Mouse (Mus musculus): ENCODE results near the gene Fryl. TPM values are rescaled to one million over a fixed set of nuclear protein-coding genes. Genes with fewer than 3 reads are reported as not detected.

Gene Fryl
- polyA plus RNA-seq, 1 experiment from 2014 or later: 63.2 TPM

DNA sequence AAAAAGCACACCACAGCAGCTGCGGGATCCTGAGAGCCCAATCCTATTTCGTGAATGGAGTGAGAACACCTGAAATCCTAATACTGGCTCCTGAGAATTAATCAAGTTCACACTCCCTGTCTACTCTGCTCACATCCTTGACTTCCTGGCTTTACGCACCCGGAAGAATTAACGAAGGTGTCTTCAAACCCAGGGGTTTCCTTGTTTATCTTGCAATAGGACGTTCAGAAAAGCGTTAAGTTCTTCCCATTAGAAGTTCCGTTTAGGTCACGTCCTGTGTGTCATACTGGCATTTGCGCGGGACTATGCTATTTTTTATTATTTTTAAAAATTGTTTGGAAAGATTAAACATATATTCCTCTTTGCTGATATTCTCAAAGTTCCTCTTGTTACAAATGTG, 677 bp upstream of the Fryl start:
- DNase-seq (ENCODE audit: low spot score): no peak

DNA sequence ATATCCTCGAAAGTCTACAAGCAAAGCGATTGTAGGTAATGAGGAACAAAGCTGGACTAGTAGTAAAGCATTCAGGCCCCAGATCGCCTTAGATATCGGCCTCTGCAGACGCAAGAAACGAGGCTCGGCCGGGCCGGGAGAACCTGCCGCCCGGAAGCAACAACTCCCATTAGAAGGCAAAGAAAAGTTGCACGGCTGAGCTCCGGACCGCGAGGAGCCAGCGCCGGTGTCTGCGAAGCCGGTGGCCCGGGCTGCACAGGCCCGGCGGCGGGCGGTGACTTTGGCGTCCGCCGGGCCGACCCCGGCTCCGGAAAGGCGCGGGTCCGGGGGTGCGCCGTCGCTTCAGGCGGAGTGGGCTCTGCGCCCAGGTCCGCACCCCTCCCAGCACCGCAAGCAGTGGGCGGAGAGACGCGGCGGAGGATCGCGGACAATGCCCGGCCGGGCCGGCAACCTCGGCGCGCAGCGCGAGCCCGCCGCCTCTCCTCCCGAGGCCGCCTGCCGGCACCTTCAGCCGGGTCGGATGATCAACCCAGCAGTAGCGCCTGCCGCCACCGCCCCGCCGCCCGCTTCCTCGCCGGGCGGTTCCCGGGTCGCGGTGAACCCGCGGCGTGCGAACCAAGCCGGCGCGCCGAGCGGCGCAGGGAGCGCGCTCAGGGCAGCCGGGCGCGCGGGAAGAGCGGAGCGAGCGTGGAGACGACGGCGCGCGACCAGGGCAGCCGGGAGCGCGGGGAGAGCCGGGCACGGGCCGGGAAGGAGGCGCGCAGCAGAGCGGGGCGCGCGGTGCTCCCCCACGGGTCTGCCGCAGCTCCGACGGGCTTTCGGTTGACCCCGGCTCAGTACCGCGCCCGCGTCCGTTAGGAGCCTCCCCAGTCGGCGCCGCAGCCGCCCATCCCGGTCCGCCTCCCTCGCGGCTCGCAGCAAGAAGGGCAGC, 833 bp downstream of the Fryl start:
- peak; percentile 67 for DNase-seq (ENCODE audit: low spot score)

DNA sequence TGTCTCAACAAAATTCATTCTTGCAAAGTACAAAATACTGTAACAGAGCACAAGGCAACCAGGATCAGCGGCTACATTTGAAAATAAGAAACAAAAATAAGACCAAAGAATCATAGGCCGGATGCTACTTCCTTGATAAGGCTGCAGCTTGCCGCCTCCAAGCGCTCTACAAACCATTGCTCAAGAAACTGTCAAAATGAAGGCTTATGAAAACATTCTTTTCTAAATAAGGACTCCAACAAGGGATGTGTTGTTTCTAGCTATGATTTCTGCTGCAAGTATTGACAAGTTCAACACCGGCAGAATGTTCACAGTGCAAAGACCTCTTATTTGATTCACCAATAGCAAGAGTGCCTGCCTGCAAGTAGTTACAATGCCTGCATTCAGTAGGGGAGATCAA, 1.8 kb downstream of the Fryl start:
- peak; percentile 59 for DNase-seq (ENCODE audit: low spot score)

DNA sequence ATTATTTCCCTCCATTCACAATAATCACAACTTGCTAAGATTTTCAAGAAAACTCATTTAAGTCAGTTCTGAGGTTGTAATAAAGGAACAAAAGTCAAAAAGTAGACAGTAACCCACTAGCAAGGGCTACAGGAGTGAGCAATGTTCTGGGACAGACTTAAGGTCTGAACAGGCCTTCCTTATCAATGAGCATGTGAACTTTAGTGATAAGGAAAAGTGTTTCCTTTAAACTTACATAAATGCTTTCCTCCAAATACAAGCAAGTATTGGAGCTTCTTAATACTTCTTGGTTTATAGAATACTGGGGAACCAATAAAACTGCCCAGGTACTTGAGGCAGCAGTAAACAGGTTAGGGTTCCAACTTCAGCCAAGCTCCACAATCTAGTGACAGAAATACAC, 3.7 kb downstream of the Fryl start:
- no peak for DNase-seq (ENCODE audit: low spot score)

DNA sequence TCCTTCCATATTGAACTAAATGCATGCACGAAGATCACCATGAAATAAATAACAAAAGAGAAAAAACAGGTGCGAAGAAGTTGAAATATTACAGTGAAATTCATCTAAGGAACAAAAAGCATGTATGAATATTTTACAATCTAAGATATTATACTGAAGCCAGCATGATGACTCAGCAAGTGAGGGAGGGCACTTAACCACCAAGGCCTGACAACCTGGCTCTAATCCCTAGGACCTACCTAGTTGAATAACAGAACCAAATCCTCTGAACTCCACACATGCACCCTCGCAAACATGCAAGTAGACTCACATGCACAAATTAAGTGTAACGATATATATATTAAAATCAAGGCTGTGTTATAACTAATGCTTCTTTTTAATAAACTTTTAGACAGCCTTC, 7.1 kb downstream of the Fryl start:
- no peak for DNase-seq (ENCODE audit: low spot score)

DNA sequence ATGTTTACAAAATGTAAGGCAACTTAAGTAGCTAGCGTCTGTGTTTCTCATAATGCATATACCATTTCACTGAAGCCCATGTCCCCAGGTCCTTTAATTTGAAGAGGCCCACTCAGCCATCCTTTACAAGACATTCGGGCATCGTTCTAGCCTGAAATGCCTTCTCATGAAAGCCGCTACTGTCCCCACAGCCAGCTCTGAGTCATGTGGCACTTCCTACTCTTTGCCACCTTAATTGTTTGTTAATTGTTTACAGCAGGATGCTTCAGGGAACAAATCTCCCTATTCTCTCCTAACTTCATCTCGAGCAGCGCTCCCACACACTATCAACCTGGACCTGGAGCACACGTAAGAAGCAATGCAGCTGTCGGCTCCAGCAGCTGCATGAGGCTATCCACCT, 8.2 kb downstream of the Fryl start:
- DNase-seq (ENCODE audit: low spot score): no peak

DNA sequence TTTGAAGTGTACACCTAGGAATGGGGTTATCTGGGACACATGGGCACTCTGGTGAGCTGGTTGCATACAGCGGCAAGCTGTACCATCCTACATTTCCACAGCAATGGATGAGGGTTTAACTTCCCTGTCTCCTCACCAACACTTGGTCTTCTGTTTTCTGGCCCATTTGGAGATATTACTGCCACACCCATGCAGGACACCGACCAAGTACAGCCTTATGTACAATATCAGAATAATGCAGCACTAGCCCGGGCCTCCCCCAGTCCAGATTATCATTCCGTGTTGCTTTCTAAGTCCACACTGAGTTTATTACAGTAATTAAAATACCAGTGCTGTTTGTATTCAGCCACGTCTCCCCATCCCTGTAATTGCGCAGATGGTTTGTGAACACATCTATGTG, 10.0 kb downstream of the Fryl start:
- no peak for DNase-seq (ENCODE audit: low spot score)

DNA sequence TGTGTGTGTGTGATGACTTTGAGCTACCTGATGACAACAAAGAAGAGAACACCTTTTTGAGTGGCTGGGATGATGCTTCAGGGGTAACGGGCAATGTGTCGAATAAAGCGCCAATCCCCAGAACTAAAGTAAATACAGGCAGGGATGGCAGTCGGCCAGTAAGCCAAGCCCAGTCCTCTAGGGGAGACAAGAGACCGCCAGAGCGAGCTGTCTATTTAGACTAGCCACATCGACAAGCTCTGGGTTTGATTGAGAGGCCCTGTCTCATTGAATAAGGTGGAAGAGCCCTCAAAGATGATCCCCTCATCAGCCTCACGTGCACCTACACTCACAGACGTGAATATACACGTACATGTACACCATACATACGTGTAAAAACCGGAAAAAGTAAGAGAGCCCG, 12.0 kb downstream of the Fryl start:
- no peak for DNase-seq (ENCODE audit: low spot score)

DNA sequence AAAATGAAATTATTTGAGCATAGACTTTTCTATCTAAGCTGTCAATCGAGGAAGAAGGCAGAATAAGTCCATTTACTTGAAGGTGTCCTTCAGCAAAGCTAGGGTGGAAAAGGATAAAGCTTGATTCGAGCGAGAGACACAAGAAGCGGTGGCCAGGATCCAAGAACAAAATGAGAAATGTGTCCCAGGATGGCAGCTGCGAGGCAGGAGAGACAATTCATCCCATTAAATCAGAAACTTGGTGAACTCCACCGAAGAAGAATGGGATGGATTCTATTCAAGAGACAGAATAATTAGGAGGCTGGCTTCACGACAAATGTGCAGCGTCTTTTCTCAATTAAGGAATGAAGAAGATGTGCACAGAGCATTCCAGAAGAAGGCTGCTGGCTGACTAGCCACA, 14.5 kb downstream of the Fryl start:
- no peak for DNase-seq (ENCODE audit: low spot score)

DNA sequence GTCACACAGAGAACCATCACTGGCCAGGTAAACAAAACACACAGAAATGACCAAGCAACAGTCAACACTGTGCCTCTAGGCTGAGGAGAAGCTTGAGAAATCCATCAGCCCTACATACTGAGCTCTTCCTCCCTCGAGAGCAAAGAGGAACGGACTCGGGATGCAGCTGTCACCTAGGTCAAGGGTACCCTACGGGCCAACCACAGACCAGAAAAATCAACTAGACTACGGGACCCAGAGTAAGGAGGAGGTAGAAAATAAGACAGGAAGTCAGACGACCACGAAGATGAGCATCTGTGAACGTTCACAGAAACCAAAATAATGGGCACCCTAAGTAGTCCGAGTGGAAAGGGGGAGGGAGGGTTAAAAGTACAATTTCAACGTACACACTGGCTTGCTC, 15.1 kb downstream of the Fryl start:
- DNase-seq (ENCODE audit: low spot score): peak; percentile 59

DNA sequence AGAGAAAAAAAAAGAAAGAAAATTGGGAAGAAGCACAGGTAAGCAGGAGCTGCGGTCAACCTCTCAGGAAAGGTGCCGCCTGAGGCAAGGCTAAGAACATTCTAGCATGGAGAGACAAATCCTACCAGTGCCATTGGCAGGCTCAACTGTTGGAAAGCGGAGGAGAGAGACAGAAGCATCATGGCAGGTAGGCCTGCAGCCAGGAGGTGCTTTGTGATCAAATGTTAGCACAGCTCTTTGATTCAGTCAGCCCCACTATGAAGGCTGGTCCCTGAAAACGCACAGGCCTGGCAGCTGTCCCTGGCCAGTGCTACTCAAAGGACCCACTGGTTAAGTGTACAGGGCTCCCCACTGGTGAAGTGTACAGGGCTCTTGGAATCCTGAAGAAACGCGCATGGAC, 16.0 kb downstream of the Fryl start:
- no peak for DNase-seq (ENCODE audit: low spot score)

DNA sequence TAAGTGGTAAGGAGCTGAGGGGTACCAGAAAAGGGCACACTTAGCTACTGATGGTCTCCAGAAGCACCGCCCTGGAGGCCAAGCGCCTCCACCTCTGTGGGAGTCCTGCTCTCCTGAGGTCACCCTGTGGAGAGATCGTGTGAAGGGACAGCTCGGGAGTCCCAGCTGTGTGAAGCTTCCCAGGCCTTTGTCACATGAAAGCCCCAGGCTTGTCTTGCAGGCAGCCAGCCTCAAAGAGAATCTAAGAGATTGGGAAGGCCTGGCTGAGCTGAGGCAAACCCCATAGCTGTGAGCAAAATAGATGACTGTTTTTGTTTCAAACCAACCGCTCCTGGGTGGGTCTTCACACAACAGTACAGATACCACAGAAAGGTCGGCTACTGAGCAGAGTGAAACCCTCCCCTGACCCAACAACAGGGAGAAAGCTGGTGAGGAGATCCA, 19.5 kb downstream of the Fryl start:
- DNase-seq (ENCODE audit: low spot score): peak; percentile 24

DNA sequence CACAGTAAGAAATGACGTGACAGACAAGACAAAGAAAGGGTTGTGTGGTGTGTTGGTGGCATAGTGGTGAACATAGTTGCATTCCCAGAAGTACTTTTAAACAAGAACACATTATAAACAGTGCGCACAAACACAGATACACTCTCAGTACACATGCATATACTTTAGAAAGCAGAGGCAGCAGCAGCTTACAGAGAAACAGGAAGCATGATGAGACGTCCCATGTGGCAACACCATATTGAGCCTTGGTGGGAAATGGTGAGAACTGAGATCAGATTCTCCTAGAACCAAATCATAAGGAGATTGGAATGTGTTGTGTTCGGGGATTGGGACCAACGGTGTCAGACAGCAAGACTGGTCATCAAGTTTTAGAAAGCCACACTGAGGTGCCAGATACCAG, 21.2 kb downstream of the Fryl start:
- no peak for DNase-seq (ENCODE audit: low spot score)

DNA sequence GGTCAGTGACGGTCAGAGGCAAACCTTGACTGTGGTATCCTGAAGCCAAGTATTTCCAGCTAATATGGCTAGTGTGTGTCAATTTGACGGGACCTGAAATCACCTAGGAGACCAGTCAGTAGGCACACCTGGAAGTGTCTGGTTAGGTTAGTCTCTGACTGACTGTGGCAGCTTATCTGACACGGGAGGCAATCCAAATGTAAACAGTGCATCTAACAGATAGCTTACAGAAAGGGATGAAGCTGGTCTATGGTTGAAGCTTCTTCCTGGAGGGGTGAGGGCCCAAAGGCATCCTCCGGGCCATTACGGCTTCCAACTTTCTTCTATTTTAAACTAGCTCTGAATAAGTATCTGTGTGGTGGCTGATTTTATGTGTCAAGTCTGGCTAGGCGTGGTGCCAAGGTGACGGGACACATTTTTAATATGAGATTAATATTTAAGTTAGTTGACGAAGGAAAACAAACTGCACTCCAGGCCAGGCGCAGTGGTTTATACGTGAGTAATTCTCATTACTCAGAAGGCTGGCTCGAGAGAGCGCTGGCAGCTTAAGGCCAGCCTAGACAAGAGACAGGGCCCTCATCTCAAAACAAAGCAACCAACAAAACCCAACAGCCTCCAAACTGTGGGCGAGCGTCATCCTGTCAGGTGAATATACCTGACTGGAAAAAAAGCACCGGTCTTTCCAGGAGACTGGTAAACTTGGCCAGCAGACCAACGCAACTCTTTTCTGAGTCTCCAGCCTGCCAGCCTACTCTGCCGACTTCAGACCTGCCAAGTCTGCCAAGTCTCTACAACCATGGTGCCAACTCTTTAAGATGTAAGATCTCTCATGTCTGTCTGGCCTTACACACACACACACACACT, 23.2 kb downstream of the Fryl start:
- no peak for DNase-seq (ENCODE audit: low spot score)

DNA sequence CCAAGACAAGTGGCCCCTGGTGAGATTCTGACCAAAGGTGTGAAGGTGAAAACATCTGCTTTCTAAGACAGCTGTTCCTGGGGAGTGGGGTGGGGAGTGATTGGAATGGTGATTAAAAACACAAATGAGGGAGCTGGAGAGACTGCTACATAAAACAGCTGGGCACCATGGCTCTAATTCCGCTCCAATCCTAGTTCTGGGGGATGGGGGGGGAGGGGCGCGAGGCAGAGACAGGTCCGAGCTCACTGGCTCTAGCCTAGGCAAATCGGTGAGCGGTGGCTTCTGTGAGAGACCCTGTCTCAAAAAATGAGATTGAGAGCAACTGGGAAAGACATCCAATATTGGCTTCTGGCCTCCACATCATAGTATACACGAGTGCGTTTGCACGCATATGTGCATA, 24.2 kb downstream of the Fryl start:
- DNase-seq (ENCODE audit: low spot score): no peak

DNA sequence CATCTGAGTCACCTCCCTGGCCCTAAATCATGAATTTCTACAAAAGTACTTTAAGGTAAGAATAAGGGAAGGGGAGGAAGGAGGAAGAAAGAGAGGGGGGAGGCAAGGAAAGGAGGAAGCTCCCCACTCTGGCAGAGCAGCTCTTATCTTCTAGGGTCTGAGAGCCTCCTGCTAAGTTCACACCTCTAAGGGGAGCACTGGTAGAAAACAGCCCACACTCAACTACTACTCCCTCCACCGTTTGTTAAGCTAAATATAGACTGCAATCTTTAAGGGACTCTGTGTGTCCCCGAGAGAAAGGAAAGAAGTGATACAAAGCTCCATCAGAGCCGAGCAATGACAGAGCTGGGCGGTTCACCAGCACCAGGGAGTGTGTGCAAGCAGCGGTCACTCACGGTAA, 24.6 kb downstream of the Fryl start:
- DNase-seq (ENCODE audit: low spot score): no peak

DNA sequence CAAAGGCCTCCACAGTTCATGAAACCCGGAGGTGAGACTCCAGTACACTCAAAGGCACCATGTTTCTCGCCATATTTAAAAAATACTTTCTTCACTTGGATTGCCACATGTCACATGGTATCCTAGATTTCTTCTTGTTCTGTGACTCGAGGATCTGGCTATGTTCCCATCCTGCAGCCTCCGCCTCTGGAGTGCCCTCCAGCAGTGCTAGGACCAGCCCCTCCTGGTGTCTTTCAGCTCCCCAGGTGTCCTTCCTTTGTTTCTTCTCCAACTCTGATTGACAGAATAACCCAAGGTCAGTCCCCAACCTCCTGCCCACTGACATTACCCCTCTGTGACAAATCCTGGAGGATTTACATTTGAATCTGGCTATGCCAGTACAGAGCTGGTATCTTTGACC, 26.2 kb downstream of the Fryl start:
- no peak for DNase-seq (ENCODE audit: low spot score)

DNA sequence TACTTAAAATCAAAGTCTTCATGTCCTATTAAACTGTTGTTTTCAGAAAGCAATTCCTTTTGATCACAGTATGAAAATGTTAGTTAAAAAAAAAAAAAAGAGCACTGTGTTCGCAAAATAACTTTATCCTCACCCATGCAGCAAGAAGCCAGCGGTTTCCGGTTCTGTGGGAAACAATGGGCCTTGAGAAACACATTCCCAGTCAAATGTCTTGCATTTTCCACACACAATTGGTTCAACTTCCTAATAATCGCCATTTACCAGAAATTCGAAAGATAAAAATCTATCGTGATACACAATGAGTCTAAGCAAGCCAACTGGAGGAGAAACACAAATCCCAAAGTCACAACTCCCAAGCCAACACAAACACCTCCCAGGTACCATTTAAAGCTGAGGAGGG, 27.0 kb downstream of the Fryl start:
- DNase-seq (ENCODE audit: low spot score): no peak

DNA sequence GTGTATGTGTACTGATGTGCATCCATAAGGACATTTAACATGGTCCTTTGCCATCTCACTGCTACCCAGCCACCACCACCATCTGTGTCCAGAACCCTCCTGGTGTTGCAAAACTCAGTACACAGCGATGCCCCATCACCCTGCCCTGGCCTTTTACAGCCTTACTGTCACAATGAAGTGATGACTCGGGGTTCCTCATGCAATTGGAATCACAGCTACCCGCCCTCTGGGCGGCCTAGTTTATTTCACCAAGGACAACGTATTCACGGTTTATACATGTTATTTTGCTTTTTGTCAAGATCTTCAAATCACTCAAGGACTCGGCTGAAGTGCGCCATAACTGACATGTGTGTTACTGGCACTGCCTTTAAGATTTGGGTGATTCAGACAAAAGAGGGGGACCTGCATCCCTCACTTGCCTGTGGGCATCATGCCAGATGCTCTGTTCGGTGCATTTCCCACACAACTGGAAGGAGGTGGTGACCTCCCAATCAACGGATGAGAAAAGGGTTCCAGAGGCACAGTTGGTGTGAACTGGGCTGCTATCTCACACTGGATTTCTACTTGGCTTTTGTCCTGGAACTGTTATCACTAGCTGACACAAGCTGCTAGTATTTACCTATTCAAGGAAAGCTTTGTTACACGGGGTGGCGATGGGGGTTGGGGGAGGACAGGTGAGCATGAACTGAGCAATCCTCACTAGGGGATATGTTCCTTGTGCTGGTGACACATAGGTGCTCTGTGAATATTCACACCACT, 27.9 kb downstream of the Fryl start:
- DNase-seq (ENCODE audit: low spot score): no peak

DNA sequence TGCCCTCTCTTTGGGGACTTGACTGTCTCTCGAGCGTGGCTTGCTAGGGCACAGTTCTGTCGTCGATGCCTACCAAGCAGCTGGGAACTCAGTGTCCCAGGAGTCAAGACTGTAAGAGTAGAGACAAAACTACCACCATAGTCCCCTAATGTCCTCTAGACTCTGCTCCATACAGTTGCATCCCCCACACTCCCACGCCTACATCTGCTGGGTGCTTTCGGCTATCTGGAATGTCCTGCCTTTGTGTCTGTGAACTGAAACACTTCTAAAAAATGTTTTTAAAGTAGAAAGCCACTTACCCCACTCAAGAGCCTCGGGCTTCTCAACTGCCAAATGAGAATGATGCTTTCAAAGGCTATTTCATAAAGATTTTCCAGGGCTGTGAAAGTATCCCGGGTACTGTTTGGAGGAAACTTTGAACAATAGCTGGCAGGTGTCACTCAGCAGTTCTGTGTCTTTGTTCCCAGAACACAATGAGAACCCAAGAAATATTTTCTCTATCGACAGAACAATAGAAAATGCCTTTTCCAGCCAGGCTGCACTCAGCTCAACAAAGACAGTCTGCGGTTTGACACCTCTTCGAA, 28.8 kb downstream of the Fryl start:
- DNase-seq (ENCODE audit: low spot score): no peak

DNA sequence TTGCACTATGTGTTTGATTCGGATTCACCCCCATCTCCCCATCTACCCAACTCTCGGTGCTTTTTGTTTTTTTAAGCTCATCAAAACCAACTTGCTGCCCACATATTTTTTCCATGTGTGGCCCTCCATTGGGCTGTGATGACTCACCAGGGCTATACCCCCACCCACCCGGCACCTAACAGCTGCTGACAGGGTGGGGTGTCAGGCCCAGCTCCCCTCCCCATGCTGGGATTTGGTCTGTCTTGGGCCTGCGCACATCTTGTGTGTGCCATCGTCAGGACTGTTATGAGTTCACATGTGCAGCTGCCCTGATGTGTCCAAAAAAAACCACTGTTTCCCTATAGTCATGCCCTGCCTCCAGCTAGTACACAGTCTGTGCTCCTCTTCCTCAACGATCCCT, 33.4 kb downstream of the Fryl start:
- no peak for DNase-seq (ENCODE audit: low spot score)
